Mouse (Mus musculus): ENCODE data around the gene Shisa2. TPM values are rescaled to one million over a fixed set of nuclear protein-coding genes. Genes with fewer than 3 reads are reported as not detected.
"Not testable (repeated sequence)": the region's sequence is repeated elsewhere in the genome, so short reads cannot be mapped to it uniquely, and the experiment has no call there.

Gene Shisa2
- polyA plus RNA-seq (2012; rRNA removed): 19.0 and 24.7 TPM in 2 replicates

DNA sequence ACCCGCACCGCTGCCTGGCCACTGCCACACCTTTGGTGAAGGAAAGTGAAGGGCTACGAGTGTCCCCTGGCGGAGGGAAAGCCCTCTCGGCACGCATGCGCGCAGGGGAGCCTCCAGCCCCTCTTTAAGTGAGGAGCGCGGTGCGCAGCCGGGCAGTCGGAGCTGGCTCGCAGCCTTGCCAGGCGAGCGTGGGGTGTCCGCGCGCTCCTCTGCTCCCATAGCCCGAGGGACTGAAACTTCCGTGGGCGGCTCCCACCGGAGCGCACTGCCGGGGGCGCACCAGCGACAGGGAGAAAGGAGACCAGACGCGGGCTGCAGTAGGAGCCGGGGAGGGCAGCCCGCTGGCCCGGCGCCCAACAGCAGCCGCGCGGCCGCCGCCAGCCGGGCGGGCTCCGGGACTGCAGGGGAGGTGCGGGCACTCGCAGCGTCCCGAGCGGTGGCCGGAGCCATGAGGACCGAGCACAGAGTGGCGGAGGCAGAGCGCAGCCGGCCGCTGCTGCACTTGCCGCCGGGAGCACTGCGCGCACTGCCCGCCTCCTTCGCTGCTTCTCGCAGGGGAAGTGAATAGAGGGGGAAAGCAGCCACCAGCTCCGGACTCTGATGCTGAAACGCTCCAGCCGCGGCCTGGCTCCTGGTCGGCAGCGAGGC lies at the start of gene Shisa2:
TSS of gene Shisa2 (plus strand) at position 151 of the 648 bp plus-strand sequence.
- no peak for DNase-seq (ENCODE audit: low read depth)

GRCm38 (mm10) chr14:59576385-59576784 lies 48.7 kb upstream of the Shisa2 start:
- no peak for DNase-seq (ENCODE audit: low read depth)

GRCm38 (mm10) chr14:59590614-59591013 lies 34.5 kb upstream of the Shisa2 start:
- no peak for DNase-seq (ENCODE audit: low read depth)

DNA sequence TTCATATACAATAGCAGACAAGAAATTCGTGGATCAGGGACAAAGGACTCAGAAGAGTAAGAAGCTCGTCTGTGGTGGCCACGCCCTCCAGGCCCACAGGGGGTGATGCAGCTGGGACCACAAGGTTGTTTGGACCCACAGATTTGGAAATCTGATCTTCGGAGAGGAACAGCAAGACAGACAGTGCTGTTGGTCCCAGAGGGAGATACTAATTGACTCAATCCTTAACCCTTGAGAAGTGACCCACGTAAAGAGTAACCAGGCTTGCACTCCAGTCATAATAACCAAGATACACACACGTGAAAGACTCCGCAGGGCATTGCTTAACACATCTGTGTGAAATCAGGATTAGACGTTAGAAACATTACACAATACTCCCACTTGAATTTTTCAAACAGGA lies 33.2 kb upstream of the Shisa2 start:
- peak; percentile 97 for DNase-seq (ENCODE audit: low read depth)

DNA sequence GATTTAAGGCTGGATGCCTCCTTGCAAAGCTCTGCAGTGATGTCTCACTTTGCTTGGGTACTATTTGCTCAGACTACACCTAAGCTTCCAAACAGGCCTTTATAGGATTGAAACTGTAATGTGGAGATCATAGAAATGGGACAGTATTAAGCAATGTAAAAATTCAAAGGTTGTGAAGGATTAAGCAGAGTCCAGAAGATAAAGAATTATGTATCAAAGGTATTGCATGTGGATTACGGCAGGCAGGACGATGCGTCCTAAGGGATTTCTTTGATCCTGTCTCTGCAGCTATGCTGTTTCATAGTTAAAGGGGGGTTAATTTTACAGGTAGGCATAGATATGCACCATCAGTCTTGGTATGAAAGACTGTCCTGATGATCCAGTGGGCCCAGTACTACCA lies 32.5 kb upstream of the Shisa2 start:
- peak; percentile 51 for DNase-seq (ENCODE audit: low read depth)

- DNase-seq (ENCODE audit: low read depth): no peak
Measured at GRCm38 (mm10) chr14:59594988-59595387, 30.1 kb upstream of the Shisa2 start.

DNA sequence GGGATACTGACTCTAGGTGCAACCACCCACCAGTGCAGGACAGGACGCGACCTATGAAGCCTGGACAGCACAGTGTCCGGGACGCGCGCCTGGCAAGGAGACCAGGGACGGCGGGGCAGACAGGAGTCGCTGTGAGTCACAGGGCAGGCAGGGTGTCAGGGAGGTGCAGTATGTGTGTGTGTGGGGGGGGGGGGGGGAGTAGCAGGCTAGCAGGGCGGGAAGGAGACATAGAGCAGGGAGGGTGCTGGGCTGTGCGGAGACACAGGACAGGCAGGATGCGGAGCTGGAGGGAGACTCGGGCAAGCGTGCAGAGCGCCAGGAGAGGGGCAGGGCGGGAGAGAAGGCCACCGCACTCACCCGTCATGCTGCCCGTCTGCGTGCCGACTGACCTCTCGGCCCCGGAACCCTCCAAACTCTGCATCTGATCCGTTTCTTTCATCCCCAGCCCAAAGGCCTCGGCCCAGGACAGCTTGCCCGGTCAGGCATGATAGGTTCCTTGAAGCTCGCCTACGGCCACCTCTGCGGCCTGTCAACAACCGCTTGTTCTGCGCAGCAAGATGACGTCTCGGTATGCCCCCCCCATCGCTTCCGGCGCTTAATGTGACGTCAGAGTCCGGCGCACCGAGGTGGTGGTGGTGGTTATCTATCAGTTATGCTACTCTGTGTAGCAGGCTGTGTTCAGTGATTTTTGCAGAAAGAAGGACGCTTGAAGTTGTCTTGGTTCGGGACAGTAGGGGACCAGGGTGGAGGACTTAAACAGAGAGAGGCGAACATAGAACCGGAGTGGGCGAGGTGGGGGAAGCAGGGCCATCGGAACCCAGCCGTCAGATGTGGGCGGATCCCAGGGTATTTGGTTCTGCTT lies 27.5 kb upstream of the Shisa2 start, which contains the start of gene Cdadc1:
TSS of gene Cdadc1 (minus strand) at position 562 of the 862 bp plus-strand sequence.
- no peak for DNase-seq (ENCODE audit: low read depth)

GRCm38 (mm10) chr14:59598260-59598627 lies 26.9 kb upstream of the Shisa2 start:
- DNase-seq (ENCODE audit: low read depth): no peak

GRCm38 (mm10) chr14:59604002-59604645 lies 21.0 kb upstream of the Shisa2 start:
- no peak for DNase-seq (ENCODE audit: low read depth)

DNA sequence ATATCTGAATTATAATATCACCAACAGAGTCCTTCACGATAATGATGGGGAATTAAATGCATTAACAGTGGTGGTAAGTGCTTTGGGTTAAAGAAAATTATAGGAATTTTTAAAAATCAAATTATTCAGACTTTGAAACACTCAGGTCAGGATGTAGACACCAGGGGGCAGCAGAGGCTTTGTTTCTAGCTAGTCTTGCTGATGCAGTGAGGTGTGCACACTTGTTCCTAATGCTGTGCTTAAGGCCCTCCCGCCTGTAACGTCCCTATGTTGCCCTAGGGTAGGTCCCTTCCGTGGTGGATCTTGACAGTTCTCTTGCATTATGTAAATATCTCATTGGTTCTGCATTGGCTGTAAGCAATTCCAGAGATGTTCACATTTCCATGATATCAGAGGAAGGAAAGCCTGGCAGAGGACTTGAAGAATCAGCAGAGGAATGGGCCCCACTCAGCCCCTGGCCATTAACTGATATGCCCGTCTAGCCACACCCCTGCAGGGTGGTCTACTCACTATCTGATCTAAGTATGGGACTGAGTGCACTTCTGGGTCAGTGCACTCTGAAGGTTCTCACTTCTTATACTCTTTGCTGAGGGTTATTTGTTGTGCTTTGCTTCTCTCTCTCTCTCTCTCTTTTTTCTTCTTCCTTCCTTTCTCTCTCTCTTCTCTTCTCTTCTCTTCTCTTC lies 19.3 kb upstream of the Shisa2 start:
- DNase-seq (ENCODE audit: low read depth): no peak

GRCm38 (mm10) chr14:59607021-59607420 lies 18.1 kb upstream of the Shisa2 start:
- DNase-seq (ENCODE audit: low read depth): no peak

- DNase-seq (ENCODE audit: low read depth): no peak
Measured at GRCm38 (mm10) chr14:59612920-59613625, 12.0 kb upstream of the Shisa2 start.

DNA sequence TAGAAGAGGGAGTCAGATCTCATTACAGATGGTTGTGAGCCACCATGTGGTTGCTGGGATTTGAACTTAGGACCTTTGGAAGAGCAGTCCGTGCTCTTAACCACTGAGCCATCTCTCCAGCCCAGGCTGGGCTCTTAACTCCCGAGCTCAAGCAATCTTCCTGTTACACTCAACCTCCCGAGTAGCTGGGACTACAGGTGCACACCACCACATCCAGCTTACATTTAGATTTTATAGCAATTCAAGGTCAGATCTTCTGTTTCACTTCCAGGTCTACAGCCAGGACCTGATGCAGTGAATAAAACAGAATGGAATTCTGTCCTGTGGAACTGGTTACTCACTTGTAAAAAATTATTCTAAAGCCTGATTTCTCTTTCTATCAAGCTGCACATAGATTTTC lies 11.0 kb upstream of the Shisa2 start:
- DNase-seq (ENCODE audit: low read depth): not testable (repeated sequence)

DNA sequence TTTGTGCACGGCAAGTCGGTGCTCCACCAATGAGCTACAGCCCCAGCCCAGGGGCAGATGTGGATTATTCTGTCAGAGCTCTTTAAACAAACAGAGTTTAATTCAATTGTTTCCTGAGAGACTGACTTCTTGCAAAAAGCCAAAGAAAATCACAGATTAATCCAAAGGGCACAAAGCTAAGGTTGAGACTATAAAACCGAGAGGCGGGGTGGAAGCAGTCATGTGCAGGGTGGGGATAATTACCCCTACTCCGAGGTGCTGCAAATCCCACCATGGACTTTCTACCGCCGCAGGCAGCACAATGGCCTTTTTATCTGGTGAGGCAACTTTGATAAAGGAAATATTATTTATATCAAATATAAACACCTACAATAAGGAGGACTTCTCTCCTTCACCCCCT lies 8.3 kb upstream of the Shisa2 start:
- no peak for DNase-seq (ENCODE audit: low read depth)

GRCm38 (mm10) chr14:59624326-59624885 lies 702 bp upstream of the Shisa2 start:
- no peak for DNase-seq (ENCODE audit: low read depth)

DNA sequence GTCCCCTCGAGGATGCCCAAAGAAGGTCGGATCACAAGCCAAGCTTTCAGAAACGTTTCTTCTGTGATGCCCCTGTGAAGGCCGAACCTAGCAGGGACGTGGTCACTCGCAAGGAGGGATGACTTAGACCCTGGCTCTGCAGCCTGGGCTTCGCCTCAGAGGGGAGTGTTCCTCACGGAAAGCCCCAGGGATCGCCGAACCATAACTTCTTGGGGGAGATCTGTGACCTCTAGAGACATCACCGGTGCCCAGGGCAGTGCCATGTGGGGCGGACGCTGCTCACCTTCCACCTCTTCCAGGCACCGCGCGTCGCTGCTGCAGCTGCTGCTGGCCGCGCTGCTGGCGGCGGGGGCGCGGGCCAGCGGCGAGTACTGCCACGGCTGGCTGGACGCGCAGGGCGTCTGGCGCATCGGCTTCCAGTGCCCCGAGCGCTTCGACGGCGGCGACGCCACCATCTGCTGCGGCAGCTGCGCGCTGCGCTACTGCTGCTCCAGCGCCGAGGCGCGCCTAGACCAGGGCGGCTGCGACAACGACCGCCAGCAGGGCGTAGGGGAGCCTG lies 777 bp downstream of the Shisa2 start:
- DNase-seq (ENCODE audit: low read depth): no peak

DNA sequence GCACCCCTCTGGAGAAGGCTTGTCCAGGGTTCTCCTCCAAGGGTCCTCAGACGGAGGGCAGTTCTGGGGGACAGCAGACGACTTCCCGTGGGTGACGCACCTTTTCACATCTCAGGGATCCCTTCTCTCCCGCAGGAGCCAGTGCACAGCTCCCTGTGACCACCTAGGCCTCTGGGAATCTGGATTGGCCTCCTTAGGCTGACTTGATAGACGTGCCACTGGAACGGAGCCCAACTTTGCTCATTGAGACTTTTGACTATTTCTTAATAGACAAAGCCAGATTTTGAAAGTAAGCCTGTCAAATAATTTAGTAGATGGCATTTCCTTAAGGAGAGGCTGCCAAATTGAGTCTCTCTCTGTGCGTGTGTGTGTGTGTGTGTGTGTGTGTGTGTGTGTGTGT lies 1.6 kb downstream of the Shisa2 start:
- DNase-seq (ENCODE audit: low read depth): no peak

DNA sequence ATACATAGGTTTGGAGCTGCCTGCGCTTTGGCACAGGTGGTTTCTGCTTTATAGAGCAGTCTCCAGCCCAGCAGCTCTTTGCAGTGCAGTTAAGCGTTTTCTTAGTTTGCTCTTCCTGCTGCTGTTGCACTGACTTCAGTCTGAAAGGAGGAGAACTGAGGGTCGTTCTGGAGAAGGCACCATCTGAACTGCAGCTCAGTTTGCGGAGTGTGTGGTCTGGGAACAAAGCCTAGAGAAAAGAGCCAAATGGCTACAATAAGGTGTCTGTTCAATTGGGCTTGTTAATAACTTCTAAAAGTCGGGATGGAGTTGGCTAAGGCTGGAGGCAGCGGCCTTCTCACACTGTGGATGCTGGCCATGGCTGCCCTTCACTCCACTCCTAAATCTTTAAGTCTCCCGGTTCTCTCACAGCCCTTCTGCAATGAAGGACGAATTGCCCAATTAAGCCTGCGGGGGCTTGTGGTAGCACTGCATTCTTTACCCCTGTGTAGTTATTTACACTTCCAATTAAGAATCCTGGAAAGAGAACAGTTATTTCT lies 2.1 kb downstream of the Shisa2 start:
- no peak for DNase-seq (ENCODE audit: low read depth)

DNA sequence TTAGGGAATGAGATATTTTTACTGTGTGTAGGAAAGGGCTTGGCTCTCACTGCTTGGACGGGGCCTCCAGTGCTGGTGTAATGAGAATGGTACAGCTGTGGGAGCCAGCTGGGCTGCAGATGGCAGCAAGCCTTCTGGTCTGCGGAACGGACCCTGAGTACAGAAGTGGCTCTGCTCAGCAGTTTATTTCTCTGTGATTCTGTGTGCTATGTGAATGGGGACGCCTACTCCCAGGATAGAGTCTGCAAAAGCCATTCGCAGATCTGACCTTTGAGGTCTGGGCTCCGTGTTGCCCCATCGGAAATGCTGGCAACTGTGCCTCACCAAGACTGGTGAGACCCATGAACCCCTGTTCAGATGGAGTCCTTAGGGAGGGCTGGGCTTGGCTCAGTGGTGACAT lies 2.7 kb downstream of the Shisa2 start:
- DNase-seq (ENCODE audit: low read depth): no peak

DNA sequence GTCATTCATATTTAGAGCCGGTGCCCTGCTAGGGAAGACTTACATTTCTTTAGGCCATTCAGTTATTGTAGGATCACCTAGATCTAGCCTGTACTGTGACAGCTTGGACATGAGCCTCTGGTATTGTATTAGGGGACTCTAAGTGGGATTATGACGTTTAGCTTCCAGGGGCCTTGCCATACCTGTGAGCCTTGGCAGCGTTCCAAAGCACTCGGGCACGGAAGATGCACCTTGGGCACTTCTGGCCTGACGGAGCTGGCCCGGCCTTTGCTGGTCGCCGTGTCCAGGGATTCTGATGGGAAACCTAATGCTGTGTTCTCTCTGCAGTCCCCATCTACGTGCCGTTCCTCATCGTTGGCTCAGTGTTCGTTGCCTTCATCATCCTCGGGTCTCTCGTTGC lies 4.2 kb downstream of the Shisa2 start:
- no peak for DNase-seq (ENCODE audit: low read depth)

Data from gonadal fat pad, adult 2 months (tissue).